Mouse (Mus musculus) right cerebral cortex, postnatal 14 days (tissue): ENCODE data around the gene Calcrl.

Experiments used
- DNase-seq: peaks from one replicate; pipeline ENCODE4 v3.0.0; 2022

The Calcrl gene

GRCm38 (mm10) chr2:84425138-84425537, at the start of gene Calcrl:
Gene Calcrl (minus strand): TSS chr2:84425411.
- peak; percentile 30 for DNase-seq

GRCm38 (mm10) chr2:84474651-84475050, 49.4 kb upstream of the Calcrl start:
- no peak for DNase-seq

- DNase-seq = no peak
Measured at GRCm38 (mm10) chr2:84473941-84474530, 48.8 kb upstream of the Calcrl start.

- DNase-seq = no peak
Measured at GRCm38 (mm10) chr2:84467391-84467790, 42.2 kb upstream of the Calcrl start.

GRCm38 (mm10) chr2:84464956-84465355, 39.7 kb upstream of the Calcrl start:
- no peak for DNase-seq

GRCm38 (mm10) chr2:84462411-84462810, 37.2 kb upstream of the Calcrl start:
- DNase-seq = peak; percentile 19

GRCm38 (mm10) chr2:84459651-84460177, 34.5 kb upstream of the Calcrl start:
- peak; percentile 13 for DNase-seq

- no peak for DNase-seq
Measured at GRCm38 (mm10) chr2:84457221-84457620, 32.0 kb upstream of the Calcrl start.

- no peak for DNase-seq
Measured at GRCm38 (mm10) chr2:84455236-84455799, 30.1 kb upstream of the Calcrl start.

GRCm38 (mm10) chr2:84454551-84455235, 29.5 kb upstream of the Calcrl start:
- DNase-seq = no peak

GRCm38 (mm10) chr2:84454051-84454450, 28.8 kb upstream of the Calcrl start:
- no peak for DNase-seq

- no peak for DNase-seq
Measured at GRCm38 (mm10) chr2:84445499-84445898, 20.3 kb upstream of the Calcrl start.

GRCm38 (mm10) chr2:84441940-84442339, 16.7 kb upstream of the Calcrl start:
- no peak for DNase-seq

- no peak for DNase-seq
Measured at GRCm38 (mm10) chr2:84429724-84430123, 4.5 kb upstream of the Calcrl start.

- no peak for DNase-seq
Measured at GRCm38 (mm10) chr2:84428836-84429235, 3.6 kb upstream of the Calcrl start.

GRCm38 (mm10) chr2:84426531-84426930, 1.3 kb upstream of the Calcrl start:
- no peak for DNase-seq

GRCm38 (mm10) chr2:84416501-84416900, 8.7 kb downstream of the Calcrl start:
- DNase-seq = no peak

GRCm38 (mm10) chr2:84409796-84410592, 15.2 kb downstream of the Calcrl start:
- no peak for DNase-seq

GRCm38 (mm10) chr2:84404834-84405233, 20.4 kb downstream of the Calcrl start:
- DNase-seq = no peak

- DNase-seq = no peak
Measured at GRCm38 (mm10) chr2:84402713-84403112, 22.5 kb downstream of the Calcrl start.

GRCm38 (mm10) chr2:84396557-84396956, 28.7 kb downstream of the Calcrl start:
- no peak for DNase-seq

GRCm38 (mm10) chr2:84393236-84393635, 32.0 kb downstream of the Calcrl start:
- DNase-seq = no peak

- no peak for DNase-seq
Measured at GRCm38 (mm10) chr2:84389075-84389474, 36.1 kb downstream of the Calcrl start.
